Mouse (Mus musculus) 3134 (cell line): ENCODE results near the gene Ptgis.
"Not testable (repeated sequence)": the region's sequence is repeated elsewhere in the genome, so short reads cannot be mapped to it uniquely, and the experiment has no call there.

Experiments
- DNase-seq: peaks from one replicate; pipeline ENCODE4 v3.0.0-alpha.2; 2011; ENCODE audit warnings: low spot score; ENCODE audit not compliant: insufficient read length; ENCODE audit errors: extremely low read depth

The Ptgis gene

GRCm38 (mm10) chr2:167233771-167234170 lies 6.6 kb downstream of the Ptgis start:
- DNase-seq: no peak

DNA sequence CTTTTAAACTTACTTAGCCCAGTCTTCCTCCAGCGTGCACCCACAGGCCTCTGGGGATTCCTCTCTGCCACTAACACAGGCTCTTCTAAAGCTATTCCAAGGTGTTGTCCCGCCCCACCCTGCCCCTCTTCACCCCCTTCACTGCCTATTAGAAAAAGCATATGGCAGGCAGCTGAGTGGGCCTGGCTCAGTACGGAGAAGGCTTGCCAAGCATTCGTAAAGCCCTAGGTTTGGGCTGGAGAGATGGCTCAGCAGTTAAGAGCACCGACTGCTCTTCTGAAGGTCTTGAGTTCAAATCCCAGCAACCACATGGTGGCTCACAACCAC lies 7.4 kb downstream of the Ptgis start:
- peak; percentile 51 for DNase-seq

DNA sequence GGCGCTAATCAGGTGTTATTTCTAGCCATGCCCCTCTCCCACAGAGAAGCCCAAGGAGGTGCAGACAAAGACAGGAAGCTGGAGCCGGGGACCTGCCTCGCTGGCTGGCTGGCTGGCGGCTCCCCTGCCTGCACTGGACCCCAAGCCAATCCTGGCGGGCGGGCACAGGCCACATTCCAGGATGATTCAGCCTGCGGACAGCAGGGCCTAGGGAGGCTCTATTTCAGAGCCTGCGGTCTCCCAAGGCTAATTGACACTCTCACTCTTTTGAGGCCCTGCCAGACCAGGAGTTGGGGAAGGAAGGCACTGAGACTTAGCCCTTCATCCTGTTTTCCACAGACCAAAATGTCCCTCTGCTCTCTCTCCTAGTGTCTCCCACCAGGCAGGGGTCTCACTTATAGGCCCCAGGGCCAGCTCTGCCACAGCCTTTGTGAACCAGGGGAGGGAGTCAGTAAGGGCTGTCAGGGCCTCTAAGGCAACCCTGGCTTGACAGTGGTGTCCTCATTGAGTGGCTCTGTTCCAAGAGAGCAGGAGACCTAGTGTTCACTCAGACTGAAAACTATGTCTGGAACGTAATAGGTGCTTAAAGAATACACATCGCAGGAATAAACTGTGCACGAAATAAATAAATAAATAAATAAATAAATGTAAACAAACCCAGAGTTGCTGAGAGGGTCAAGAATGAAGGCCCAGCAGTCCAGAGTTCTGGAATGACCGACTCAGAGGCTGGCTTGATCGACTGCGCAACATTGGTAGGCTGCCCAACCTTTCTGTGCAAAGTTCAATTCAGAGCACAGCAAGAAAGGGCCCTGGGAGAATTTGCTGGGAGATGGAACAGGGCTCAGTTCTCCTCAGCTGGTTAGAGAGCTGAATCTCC lies 8.0 kb downstream of the Ptgis start:
- peak; percentile 88 for DNase-seq

- no peak for DNase-seq
These were observed 9.8 kb downstream of the Ptgis start for GRCm38 (mm10) chr2:167230554-167230953.

- DNase-seq: no peak
These were observed 15.5 kb downstream of the Ptgis start for GRCm38 (mm10) chr2:167224937-167225336.

GRCm38 (mm10) chr2:167224194-167224593 lies 16.2 kb downstream of the Ptgis start:
- DNase-seq: no peak

DNA sequence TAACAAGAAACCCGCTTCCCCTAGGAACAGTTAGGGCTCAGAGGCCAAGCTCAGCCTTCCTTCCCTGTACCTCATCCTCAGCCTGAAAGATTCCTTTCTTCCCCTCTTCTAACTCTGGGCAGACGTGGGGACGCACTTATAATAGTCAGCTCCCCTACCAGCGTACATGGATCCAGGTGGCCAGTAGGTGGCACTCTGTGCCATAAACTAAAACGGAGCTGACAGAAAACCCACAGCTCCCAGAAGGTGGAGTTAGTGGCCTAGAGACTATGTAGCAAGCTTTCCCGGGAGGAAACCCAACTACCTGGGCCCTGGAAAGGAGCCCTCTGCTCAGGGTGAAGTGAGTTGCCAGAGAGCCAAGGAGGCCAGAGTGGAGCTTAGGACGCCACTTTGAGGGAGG lies 18.3 kb downstream of the Ptgis start:
- peak; percentile 39 for DNase-seq

DNA sequence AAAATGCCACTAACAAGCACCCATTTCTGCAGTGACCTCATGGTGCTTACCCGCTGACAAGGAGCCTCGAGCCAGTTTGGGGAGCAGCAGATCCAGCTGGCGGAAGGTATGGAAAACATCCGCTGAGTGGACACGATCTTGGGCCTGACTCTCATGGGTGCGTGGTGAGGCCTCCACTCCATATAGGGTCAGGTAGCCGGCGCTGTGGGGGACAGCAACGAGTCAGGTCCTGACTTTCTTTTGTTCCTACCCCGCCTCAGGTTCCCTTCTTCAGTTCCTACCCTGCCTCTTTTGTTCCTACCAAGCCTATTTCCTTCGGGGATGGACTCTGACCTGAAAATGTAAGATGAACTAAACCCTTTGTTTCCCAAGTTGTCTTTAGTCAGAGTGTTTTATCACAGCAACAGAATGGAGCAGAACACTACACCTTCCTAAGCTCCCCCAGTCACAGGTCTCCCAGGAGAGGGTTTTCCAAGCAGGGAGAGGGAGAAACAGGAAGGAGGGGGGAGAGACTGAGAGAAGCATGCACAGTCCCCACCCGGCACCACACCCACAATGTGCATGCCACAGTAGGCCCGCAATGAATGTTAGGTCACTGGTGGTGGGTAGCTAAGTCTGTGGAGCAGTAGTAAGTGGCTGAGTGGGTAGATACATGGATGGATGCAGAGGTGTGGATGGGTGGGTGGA lies 19.1 kb downstream of the Ptgis start:
- no peak for DNase-seq

DNA sequence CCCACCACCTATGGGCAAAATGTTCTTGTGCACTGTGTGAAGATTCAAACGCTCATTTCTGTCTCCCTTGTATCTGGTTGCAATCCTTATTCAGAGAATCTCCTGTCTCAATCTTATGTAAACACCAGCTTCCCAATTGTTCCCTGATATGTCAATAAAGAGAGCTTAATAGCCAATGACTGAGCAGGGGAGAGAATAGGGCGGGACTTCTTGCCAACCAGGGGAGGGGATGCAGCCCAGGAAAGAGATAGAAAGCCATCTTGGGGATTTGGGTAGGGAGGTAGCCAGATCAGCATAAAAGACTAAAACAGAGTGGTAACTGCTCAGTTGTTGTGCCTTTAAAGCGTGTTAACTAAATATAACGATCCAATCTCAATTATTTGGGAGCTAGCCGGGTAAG lies 19.7 kb downstream of the Ptgis start:
- DNase-seq: no peak

GRCm38 (mm10) chr2:167219154-167219775 lies 21.1 kb downstream of the Ptgis start:
- DNase-seq: peak; percentile 37

- DNase-seq: no peak
These were observed 26.7 kb downstream of the Ptgis start for GRCm38 (mm10) chr2:167213666-167214065.

GRCm38 (mm10) chr2:167213076-167213475 lies 27.3 kb downstream of the Ptgis start:
- DNase-seq: no peak

GRCm38 (mm10) chr2:167212551-167212950 lies 27.9 kb downstream of the Ptgis start:
- DNase-seq: no peak

DNA sequence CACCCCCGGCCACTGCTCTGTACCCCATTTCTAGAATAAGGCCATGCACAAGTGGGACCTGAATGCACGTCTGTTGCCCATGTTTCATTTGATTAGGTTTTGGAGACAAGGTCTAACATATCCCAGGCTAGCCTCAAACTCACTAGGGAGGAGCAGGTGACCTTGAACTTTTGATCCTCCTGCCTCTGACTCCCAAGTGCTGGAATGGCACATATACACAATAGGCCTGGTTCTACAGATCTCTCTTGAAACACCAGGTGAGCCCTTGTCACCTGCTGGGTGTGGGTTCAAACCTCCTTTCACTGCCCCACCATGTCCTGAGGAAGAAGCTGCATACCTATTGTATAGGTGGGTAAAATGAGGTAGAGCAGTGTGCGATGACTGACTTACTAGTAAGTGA lies 28.3 kb downstream of the Ptgis start:
- no peak for DNase-seq

DNA sequence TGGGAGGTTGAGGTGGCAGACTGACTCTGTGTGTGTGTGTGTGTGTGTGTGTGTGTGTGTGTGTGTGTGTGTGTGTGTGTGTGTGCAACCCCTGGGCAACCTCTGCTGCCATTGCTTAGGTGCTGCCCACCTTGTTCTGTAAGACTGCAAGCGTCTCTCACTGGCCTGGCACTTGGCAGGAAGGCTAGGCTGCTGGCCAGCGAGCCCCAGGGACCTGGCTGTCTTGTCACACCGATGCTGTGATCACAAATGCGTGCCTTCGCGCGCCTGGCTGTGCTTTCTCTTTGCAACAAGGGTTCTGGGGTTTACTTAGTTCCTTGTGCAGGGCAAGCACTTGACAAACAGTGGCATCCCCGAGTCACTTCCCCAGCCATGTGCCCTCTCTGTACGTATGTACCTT lies 30.5 kb downstream of the Ptgis start:
- DNase-seq: no peak

DNA sequence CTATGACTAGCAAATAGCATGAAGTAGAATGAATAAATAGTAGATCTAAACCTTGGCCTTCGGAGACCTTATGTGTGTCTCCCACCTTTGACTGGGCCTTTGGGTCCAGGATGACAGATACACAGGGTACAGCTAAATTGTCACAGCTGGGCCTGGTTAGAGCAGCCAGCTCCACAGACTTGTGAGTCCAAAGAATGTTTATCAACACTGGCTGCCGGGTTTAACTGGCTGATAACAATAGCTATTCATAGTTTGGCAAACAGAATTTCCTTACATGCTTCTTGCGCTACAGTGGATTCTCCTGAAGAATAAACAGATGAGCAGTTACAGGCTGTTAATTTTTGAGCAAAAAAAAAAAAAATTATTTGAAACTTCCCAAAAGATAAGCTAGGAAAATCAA lies 31.4 kb downstream of the Ptgis start:
- no peak for DNase-seq

DNA sequence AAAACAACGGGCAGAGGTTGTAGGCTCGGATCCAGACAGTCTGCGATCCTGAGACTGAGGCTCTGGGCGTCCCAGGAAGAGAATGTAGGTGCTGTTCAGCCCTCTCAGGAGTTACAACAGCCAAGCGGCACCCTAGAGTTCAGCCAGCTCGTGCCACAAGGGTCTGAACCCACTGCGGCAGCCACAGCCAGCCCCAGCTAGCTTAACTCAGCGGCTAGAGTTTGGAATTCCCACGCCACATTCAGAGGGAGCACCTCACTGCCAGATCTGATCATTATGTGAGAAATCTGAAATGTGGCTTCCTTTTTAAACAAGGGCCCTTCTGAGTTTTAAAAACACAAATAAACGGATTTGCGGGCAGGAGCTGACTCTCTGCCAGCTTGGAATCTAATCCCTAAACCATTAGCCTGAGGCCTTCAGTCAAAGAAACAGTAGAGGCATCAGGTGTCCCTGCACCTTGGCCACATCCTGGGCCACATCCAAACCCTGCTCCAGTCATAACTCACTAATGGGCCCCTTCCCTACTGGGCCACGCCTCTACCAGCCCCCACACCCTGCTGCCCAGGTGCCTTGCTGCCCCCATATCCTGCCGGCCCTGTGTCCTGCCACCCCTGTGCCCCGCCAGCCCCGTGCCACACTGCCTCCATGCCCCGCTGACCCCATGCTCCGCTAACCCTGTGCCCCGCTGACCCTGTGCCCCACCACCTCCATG lies 34.3 kb downstream of the Ptgis start:
- DNase-seq: peak; percentile 66

DNA sequence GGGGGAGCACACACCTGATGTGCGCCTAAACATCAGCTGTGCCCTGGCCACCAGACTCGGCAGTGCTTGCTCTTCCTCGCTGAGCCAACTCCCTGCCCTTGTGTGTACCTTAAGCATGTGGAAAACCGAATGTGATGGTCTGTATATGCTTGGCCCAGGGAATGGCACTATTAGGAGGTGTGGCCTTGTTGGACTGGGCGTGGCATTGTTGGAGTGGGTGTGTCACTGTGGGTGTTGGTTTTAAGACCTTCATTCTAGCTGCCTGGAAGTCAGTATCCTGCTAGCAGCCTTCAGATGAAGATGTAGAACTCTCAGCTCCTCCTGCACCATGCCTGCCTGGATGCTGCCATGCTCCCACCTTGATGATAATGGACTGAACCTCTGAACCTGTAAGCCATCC lies 35.7 kb downstream of the Ptgis start:
- DNase-seq: not testable (repeated sequence)

DNA sequence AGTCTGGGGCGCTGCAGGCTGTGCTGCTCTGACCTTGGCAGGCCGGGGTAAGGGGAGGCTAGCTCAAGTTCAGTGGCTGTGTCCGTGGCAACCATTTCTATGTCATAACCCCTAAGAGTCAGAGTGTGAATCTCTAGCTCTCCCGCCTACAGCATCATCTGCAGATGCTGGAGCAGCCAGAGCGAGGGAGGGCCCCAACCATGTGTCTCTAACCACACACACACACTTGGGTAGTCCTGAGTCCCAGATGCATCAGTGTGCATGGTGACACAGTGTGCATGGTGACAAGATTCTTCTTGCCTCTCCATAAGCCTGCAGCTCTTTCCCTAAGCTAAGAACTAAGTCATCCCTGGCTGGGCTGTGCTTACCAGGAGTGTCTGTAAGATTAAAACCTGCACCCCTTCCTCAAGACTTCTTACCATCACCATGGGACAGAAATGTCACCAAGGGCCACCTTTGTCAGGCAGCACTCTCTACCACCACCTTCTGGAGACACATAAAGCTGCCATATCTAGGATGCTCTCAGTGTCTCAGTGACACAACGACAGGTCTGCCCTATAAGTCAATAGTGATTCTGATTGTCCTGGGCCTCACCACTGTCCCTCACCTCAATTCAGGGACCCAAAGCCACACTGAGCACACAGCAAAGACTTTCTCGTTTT lies 36.8 kb downstream of the Ptgis start:
- no peak for DNase-seq

GRCm38 (mm10) chr2:167201463-167202291 lies 38.7 kb downstream of the Ptgis start:
- no peak for DNase-seq
